Mouse (Mus musculus) spleen, postnatal 14 days (tissue): Measurements from ENCODE around the gene Kctd21.

Source experiments
- DNase-seq, 2 experiments: peaks; one replicate each; pipeline ENCODE4 v3.0.0; 2021 to 2022; ENCODE audit warnings: low spot score in 2 of 2

Gene Kctd21

GRCm38 (mm10) chr7:97317706-97318105 is 14.4 kb upstream of the Kctd21 start:
- DNase-seq, result no peak

GRCm38 (mm10) chr7:97324342-97324741 is 7.8 kb upstream of the Kctd21 start:
- DNase-seq, result no peak

DNA sequence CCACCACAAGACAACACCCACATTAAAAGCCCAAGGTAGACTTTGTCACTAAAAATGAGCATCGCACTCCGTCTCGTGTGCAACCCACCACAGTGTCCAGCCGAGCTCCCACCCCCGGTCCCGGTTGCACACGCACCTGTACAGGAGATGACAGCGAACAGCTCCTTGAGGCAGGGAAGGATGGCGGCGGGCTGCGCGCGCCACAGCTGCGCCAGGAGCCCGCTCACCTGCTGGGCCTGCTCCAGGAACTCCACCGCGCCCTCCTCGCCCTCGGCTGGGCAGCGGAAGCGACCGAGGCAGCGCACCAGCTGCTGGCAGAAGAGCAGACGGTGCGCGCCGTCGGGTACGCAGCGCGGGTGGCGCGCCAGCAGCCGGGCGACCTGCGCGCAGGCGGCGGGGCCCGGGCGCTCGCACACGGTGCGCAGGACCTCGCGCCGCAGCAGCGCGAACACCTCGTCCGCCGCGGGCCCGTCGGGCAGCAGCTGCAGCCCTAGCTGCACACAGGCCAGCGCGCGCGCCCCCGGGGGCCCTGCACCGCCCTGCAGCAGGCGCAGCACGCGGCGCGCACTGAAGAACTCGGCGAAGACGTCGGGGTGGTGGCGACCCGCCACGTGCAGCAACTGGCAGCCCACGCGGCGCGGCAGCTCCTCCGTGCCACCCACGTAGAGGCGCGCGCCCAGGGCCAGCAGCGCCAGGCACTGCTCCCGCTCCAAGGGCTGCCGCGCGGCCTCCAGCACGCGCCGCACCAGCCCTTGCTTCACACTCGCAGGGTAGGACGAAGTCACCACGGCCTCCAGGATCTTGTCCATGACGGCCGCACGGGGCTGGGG is 6.8 kb upstream of the Kctd21 start:
- DNase-seq, result no peak

DNA sequence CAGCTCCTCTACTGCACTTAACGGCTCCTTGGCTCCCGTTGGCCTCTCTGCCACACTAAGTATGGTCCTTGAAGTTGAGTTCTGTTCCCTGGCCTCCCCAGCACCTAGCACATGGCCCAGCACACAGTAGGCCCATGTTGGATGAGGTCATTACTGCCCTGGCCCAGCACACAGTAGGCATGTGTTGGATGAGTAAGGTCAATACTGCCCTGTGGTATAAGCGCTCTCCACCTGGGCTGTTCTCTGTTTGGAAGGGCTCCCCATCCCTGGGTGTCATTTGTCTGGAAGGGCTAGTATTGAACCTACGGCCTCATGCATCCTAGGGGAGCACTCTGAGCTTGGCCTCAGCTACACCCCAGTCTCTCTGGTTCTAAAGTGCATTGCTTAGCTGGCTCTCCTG is 4.8 kb upstream of the Kctd21 start:
- no peak for DNase-seq

DNA sequence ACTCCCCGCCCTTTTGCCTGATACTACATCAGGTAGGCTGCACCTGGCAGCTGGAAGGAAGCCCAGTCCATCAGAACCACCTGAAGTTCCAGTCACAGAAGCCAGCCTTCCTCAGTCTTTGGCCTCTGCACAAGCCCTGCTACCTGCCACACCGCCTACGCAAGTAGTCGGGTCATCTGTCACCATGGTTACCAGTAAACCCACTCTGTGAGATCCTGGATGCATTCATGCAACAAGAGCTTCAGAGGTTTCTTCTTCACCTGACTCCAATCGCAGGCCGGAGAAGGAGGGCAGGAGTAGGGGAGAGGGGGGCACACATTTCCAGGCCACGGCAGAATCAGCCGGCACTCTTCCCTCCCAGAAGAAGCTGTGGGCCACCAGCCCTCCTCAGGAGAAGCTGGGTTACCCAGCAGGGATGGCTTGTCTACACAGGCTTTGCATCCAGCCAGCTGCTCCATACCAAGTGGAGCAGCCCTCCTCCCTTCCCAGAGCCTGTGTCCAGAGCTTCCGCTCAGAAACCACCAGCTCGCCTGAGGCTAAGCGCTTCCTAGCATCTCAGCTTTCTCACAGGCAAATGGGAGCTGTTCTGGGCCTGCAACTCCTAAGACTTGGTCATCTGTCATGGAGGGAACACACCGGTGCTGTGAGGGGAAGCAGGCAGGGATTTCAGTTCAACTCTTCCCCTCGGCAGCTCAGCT is 3.1 kb upstream of the Kctd21 start:
- no peak for DNase-seq

DNA sequence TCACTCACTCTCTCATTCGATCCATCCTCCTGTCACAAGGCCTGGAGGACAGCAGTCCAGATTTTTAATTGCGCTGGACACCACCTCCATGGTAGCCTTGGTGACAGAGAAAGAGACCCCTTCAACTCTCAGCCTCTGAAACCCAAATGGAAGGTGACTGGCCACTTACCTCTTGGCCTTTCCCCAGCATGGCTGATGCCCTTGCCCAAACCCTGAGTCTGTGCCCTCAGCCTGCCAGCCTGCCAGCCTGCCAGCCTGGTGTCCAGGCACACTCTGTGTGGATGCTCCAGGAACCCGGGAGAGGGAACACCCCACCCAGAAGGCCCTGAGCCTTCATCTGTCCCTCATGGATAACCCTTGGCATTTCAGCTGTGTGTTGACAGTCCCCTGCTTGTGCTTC is 2.5 kb upstream of the Kctd21 start:
- DNase-seq, result no peak

GRCm38 (mm10) chr7:97330931-97331645 is 1.0 kb upstream of the Kctd21 start:
- DNase-seq, result no peak

DNA sequence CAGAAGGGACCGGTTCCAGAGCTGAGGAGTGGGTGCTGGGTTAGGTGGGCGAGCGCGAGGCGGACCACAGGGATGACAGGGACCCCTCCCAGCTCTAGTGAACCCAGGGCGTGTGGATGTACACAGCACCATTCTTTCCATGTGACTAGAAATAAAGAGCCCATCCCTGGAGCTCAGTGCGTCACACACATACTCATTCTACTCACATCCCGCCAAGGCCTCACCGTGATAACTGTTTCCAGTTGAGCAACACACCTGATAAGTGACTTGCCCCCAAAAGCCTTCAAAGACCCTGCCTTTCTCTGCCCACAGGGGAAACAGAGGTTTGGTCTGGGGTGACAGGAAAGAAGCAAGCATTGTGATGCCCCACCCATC is 527 bp downstream of the Kctd21 start:
- no peak for DNase-seq

- DNase-seq, result no peak
Measured at GRCm38 (mm10) chr7:97333113-97333898, 1.2 kb downstream of the Kctd21 start.

- no peak for DNase-seq
Measured at GRCm38 (mm10) chr7:97334406-97334805, 2.3 kb downstream of the Kctd21 start.

- DNase-seq, result no peak
Measured at GRCm38 (mm10) chr7:97336678-97337077, 4.6 kb downstream of the Kctd21 start.

GRCm38 (mm10) chr7:97338593-97338992 is 6.5 kb downstream of the Kctd21 start:
- no peak for DNase-seq

- DNase-seq, result no peak
Measured at GRCm38 (mm10) chr7:97339623-97340022, 7.5 kb downstream of the Kctd21 start.

DNA sequence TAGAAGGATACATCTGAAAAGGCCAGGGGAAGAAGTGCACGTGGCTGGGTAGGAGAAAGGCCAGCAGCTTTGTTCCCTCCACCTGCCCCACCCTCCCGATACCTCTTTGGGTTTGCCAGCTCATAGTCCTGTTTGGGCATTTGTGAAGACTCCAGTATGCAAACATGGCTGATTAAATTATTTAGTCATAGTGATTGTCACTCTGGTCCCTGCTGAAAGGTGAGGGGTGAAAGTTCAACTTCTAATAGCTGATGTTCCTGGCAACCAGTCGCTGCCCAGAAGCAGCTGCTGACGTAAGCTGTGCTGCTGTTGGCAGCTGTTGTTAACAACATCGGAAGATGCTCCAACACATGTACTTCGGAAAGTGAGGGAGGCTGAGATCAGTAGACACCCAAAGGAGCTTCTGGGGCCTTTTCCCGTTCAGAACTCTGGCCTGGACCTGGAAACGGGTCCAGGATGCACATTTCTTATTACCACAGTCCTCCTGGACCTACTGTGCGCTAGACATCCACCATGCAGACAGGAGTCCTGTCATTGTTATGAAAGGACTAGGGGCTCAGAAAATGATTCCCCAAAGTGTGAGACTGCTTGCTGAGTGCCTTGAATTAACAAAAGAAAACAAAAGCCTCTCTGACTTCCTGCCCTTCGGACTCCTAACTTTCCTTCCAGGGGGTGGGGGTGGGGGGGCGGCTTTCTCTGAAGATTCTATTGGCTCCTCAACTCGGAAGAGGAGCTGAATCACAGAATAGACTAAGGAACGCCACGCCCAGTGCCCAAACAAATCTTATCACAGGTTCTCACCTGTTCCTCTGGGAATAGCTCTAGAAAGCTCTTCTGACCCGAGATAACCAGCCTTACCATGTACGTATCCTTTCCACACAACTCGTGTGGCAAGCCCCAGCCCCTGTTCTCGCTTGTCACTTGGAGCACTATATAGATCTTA is 9.1 kb downstream of the Kctd21 start:
- no peak for DNase-seq

DNA sequence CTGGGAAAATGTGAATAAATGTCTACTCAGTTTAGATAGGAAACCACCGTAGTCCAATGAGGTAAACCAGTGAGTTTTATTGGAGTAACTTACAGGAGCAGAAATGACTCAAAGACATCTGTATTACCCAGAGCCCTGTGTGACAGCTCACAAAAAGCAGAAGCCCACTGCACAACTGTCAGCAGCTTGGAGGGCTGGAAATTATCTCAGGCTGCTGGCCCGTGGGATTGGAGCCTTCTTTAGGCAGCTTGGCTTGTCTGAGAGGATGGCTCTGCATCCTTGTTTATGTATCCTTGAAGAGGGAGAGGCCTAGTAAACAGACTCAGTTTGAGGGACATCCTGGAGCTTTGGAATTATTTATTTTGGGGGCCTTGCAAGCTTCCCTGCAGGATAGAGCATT is 10.8 kb downstream of the Kctd21 start:
- DNase-seq, result no peak

DNA sequence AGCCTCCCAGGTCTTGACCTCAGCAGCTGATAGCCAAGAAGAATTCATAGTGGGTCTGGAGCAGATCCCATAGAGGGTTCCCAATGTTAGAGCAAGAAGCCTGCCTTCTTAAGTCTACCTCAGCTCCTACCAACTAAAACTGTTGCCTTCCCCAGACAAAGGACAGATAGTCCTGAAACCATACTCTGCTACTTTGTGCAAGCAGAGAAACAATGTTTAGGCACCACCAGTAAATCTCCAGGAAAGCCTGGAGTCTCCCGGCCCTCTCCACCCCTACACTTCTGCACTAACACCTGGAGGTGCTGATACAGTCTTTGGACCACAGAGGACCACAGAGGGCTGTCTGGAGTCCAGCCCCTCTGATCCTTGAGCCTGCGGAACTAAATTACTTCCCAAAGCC is 12.5 kb downstream of the Kctd21 start:
- DNase-seq, result no peak

DNA sequence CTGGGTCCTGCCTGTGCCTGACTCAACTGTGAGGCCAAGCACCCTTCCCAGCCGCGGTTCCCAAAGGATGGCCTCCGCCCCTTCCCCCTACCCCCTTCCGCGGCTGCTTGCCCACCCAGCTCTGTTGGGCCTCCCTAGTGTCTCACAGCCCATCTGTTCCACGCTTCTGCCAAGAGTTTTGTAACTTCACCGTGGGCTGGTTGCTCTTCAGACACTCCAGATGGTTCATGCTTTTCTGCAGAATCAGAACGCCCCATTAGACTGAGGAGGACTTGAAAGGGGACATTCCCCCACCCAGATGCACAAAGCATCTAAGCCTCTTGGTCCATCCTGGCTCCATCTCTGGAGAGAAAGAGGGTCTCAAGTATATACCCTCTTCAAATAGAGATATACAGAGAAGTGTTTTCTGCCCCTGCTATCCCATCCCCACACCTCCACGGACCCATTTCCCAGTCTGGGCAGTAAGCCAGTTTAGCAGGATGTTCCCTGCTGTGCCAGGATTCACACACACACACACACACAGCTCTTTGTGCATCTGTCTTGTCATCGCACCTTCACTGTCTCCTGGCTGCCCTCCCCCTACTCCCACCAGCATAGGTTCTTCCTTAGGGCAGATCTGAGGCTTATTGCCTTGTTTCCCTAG is 13.2 kb downstream of the Kctd21 start:
- DNase-seq, result no peak

GRCm38 (mm10) chr7:97346111-97346821 is 14.1 kb downstream of the Kctd21 start:
- no peak for DNase-seq

DNA sequence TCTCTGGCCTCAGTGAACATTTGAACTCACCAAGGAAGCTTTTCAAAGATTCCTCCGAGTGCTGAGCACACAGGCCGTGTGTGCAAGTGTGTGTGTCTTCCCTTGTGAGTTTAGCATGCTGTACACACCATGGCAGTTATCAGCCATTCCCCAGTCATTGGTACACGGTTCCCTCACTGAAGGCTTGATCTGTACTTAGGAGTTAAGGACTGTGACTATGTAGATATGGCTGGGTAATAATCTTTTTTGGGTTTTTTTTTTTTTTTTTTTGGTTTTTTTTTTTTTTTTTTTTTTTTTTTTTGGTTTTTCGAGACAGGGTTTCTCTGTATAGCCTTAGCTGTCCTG is 14.7 kb downstream of the Kctd21 start:
- DNase-seq, result no peak

GRCm38 (mm10) chr7:97347464-97347863 is 15.3 kb downstream of the Kctd21 start:
- no peak for DNase-seq
